Mouse (Mus musculus) heart, postnatal 0 days (tissue): ENCODE results near the gene H3f3a. TPM values are rescaled to one million over a fixed set of nuclear protein-coding genes. Genes with fewer than 3 reads are reported as not detected.
"Not testable (repeated sequence)": the region's sequence is repeated elsewhere in the genome, so short reads cannot be mapped to it uniquely, and the experiment has no call there.

ENCODE experiments used
- ATAC-seq: fragments of 200-750 bp; cut with Nextera tagmentation; 2 replicates; pipeline ENCODE4 v1.8.0; 2017; ENCODE audit warnings: low read depth, moderate number of reproducible peaks, moderate library complexity; ENCODE audit not compliant: insufficient read depth
- DNase-seq: peaks from one replicate; pipeline ENCODE4 v3.0.0-alpha.2; 2016; ENCODE audit warnings: low spot score
- H3K27ac ChIP-seq: fragments of 300-500 bp; sonication (generic); 2 replicates; pipeline ENCODE4 v1.5.1; 2014; ENCODE audit warnings: low read depth, mild to moderate bottlenecking
- H3K27me3 ChIP-seq: fragments of 300-500 bp; sonication (generic); 2 replicates; pipeline ENCODE4 v1.6.1; 2014; ENCODE audit warnings: low read length, mixed read lengths; ENCODE audit not compliant: control insufficient read depth, insufficient read depth
- H3K36me3 ChIP-seq: fragments of 300-500 bp; sonication (generic); replicated peaks from 2 replicates; pipeline ENCODE4 v1.6.1; 2014; ENCODE audit warnings: low read length, mixed read lengths; ENCODE audit not compliant: control insufficient read depth, insufficient read depth
- H3K4me1 ChIP-seq: fragments of 300-500 bp; sonication (generic); 2 replicates; pipeline ENCODE4 v1.6.1; 2014; ENCODE audit warnings: antibody characterized with exemption; ENCODE audit not compliant: control insufficient read depth, insufficient read depth
- H3K4me2 ChIP-seq: fragments of 300-500 bp; sonication (generic); 2 replicates; pipeline ENCODE4 v1.6.1; 2014; ENCODE audit warnings: low read depth, mild to moderate bottlenecking, low read length, moderate library complexity
- H3K4me3 ChIP-seq: fragments of 300-500 bp; sonication (generic); 2 replicates; pipeline ENCODE4 v1.5.1; 2014; ENCODE audit warnings: low read depth, low read length
- H3K9ac ChIP-seq: fragments of 300-500 bp; sonication (generic); replicated peaks from 2 replicates; pipeline ENCODE4 v1.6.1; 2014; ENCODE audit warnings: low read depth, low read length, mixed read lengths
- H3K9me3 ChIP-seq: fragments of 300-500 bp; sonication (generic); replicated peaks from 2 replicates; pipeline ENCODE4 v1.6.1; 2016; ENCODE audit warnings: low read length; ENCODE audit not compliant: control insufficient read depth
- CTCF ChIP-seq: IDR thresholded peaks from 2 replicates; pipeline ENCODE4 v1.5.1; 2016; ENCODE audit warnings: antibody characterized with exemption, control low read depth, low read depth
- EP300 ChIP-seq: IDR thresholded peaks from 2 replicates; pipeline ENCODE4 v1.6.1; 2016; ENCODE audit warnings: antibody characterized with exemption, low read depth
- WGBS: fragments of 180-500 bp; shearing (Covaris S2); extraction: QIAGEN DNeasy Blood & Tissue Kit; methylation state at CpG from one replicate; pipeline ENCODE4 v1.1.7; 2014; 5-methylcytosine and 5-hydroxymethylcytosine counted together
- polyA plus RNA-seq: library from polyadenylated mRNA; unstranded; fragments of >200 nt; fragmentation: Nextera tagmentation; extraction: Ambion mirVana; gene quantifications from 2 replicates; pipeline ENCODE4 v1.2.1, GENCODE M21; 2015
- total RNA-seq: library from RNA; depleted of rRNA; stranded (reverse); fragments of >200 nt; gene quantifications from 2 replicates; pipeline ENCODE4 v1.2.3, GENCODE M21; 2014; ENCODE audit warnings: low replicate concordance

Gene H3f3a
- total and polyA plus RNA-seq, 2 experiments from 2014 or later = 1,337 to 1,661 TPM

DNA sequence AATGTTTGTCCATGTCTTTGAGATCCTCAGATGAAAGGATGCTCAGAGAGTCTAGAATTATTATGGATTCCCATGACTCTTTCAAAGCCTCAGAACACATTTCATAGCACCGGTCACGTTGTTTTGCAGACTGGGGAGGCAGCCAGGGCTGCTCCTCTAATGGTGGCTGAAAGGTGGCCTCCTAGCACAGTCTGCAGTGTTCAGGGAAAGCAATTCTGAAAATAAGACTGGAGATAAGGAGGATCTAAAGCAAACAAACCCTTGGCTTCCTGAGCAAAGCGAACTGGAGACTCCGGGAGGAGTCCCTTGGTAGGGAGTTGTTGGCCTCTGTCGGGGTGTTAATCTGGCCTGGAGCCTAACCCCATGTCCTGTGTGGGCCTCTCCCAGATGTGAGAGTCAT is 23.4 kb upstream of the H3f3a start:
- no peaks in the 10 kb centered on the region for H3K27me3 ChIP-seq

GRCm38 (mm10) chr1:180836467-180836866 is 22.7 kb upstream of the H3f3a start:
- H3K27ac ChIP-seq, ATAC-seq, H3K36me3 ChIP-seq, H3K9ac ChIP-seq, H3K4me1 ChIP-seq, H3K4me3 ChIP-seq, DNase-seq, H3K27me3 ChIP-seq, H3K9me3 ChIP-seq, H3K4me2 ChIP-seq: not testable (repeated sequence)
- WGBS = 89% methylated on average over 8 of the region's 8 CpGs

More for the DNA sequence above, 23.4 kb upstream of the H3f3a start:
- Histone ChIP-seq H3K9ac (no peak overlapping the region), H3K4me1 (no peaks in the 10 kb centered on the region), H3K36me3 (no peaks in the 10 kb centered on the region), H3K9me3 (no peaks in the 10 kb centered on the region), H3K4me3 (no peak overlapping the region), H3K27ac (no peak overlapping the region), H3K4me2 (no peak overlapping the region)
- 64% methylated on average over 5 of the region's 5 CpGs for WGBS
- DNase-seq (no peak), ATAC-seq (no peak)
- TF ChIP-seq CTCF (no peak), EP300 (no peak)

GRCm38 (mm10) chr1:180835273-180836015 is 21.7 kb upstream of the H3f3a start:
- no peak for DNase-seq
- peaks cover 3% of the 10 kb centered on the region for H3K4me1 ChIP-seq

GRCm38 (mm10) chr1:180830588-180831346 is 17.0 kb upstream of the H3f3a start:
- peak overlapping the region; percentile 40 for H3K4me2 ChIP-seq
- H3K4me3 ChIP-seq = no peak overlapping the region
- peak overlapping the region; percentile 40; the same call in 1 of the 2 replicates for H3K27ac ChIP-seq
- TF ChIP-seq EP300 = no peak
- no peaks in the 10 kb centered on the region for H3K27me3 ChIP-seq
- no peak for DNase-seq
- 21% methylated on average over 14 of the region's 14 CpGs for WGBS
- H3K36me3 ChIP-seq = no peaks in the 10 kb centered on the region
- H3K9ac ChIP-seq = no peak overlapping the region
- no peaks in the 10 kb centered on the region for H3K9me3 ChIP-seq
- ATAC-seq = peak; percentile 30; the same call in 1 of the 2 replicates
- H3K4me1 ChIP-seq = peaks cover 13% of the 10 kb centered on the region

More at GRCm38 (mm10) chr1:180835273-180836015, 21.7 kb upstream of the H3f3a start:
- no peak for TF ChIP-seq EP300
- H3K27ac ChIP-seq = no peak overlapping the region
- 72% methylated on average over 10 of the region's 10 CpGs for WGBS
- no peak overlapping the region for H3K9ac ChIP-seq
- no peaks in the 10 kb centered on the region for H3K27me3 ChIP-seq
- no peak overlapping the region for H3K4me3 ChIP-seq
- no peak overlapping the region for H3K4me2 ChIP-seq
- no peaks in the 10 kb centered on the region for H3K36me3 ChIP-seq
- no peak for ATAC-seq
- H3K9me3 ChIP-seq = no peaks in the 10 kb centered on the region

DNA sequence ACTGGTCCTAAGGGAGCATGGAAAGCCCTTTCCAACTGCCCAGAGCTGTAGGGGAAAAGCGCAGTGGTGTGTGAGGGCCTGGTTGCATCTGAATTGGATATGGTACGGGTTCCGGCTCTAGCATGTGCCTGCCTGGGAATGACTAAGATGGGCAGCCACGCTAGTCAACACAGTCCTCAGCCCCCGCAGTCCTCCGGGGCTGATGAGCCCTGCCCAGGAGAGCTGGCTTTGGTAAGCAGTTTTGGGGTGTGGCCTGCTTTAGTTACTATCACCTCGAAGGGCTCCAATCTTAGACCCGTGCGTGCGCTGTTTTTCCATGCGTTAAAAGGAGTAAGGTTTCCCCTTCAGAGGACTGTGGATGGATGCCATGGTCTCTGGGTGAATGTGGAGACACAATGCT is 16.4 kb upstream of the H3f3a start:
- H3K9ac ChIP-seq = no peak overlapping the region
- no peak overlapping the region for H3K4me3 ChIP-seq
- peaks cover 13% of the 10 kb centered on the region for H3K4me1 ChIP-seq
- WGBS = 53% methylated on average over 11 of the region's 11 CpGs
- H3K4me2 ChIP-seq = peak overlapping the region; percentile 40
- TF ChIP-seq CTCF (no peak), EP300 (no peak)
- no peaks in the 10 kb centered on the region for H3K9me3 ChIP-seq
- H3K36me3 ChIP-seq = no peaks in the 10 kb centered on the region
- DNase-seq (no peak), ATAC-seq (peak; percentile 11; the same call in 1 of the 2 replicates)
- no peaks in the 10 kb centered on the region for H3K27me3 ChIP-seq
- H3K27ac ChIP-seq = peak overlapping the region; percentile 40; the same call in 1 of the 2 replicates
